Mouse (Mus musculus) heart, embryonic 15.5 days (tissue): ENCODE data around the gene Ano9. TPM values are rescaled to one million over a fixed set of nuclear protein-coding genes. Genes with fewer than 3 reads are reported as not detected.

Experiments used
- polyA plus RNA-seq: library from polyadenylated mRNA; unstranded; fragments of >200 nt; fragmentation: Nextera tagmentation; extraction: Ambion mirVana; gene quantifications from 2 replicates; pipeline ENCODE4 v1.2.1, GENCODE M21; 2015

Ano9 gene
- polyA plus RNA-seq, 1 experiment from 2014 or later: 0.16 TPM

Other genes with a start within 250 kb of the Ano9 start
- 154 and 179 TPM in 2 replicates for gene Psmd13, start 235.8 kb downstream of the Ano9 start, polyA plus RNA-seq
- gene Sirt3, start 235.5 kb downstream of the Ano9 start, polyA plus RNA-seq: 54.1 and 55.8 TPM in 2 replicates
- 309 and 515 TPM in 2 replicates for gene Cox8b, start 217.4 kb downstream of the Ano9 start, polyA plus RNA-seq
- 0.24 and 2.8 TPM in 2 replicates for gene Nlrp6, start 196.9 kb downstream of the Ano9 start, polyA plus RNA-seq
- gene Pgghg, start 176.4 kb downstream of the Ano9 start, polyA plus RNA-seq: 9.3 and 15.5 TPM in 2 replicates
- 1.6 and 2.5 TPM in 2 replicates for gene Ifitm5, start 167.5 kb downstream of the Ano9 start, polyA plus RNA-seq
- not detected in 2 replicates for gene Gm45717, start 161.9 kb downstream of the Ano9 start, polyA plus RNA-seq
- 459 and 624 TPM in 2 replicates for gene Ifitm2, start 161.8 kb downstream of the Ano9 start, polyA plus RNA-seq
- gene Ifitm1, start 150.6 kb downstream of the Ano9 start, polyA plus RNA-seq: 11.7 and 49.8 TPM in 2 replicates
- 103 and 212 TPM in 2 replicates for gene Ifitm3, start 107.0 kb downstream of the Ano9 start, polyA plus RNA-seq
- gene Ifitm6, start 99.9 kb downstream of the Ano9 start, polyA plus RNA-seq: 0.53 and 1.4 TPM in 2 replicates
- not detected in 2 replicates for gene Gm17387, start 88.7 kb downstream of the Ano9 start, polyA plus RNA-seq
- 1.0 and 2.0 TPM in 2 replicates for gene B4galnt4, start 56.7 kb downstream of the Ano9 start, polyA plus RNA-seq
- gene Pkp3, start 39.6 kb downstream of the Ano9 start, polyA plus RNA-seq: 0.97 and 5.9 TPM in 2 replicates
- gene Sigirr, start 17.2 kb downstream of the Ano9 start, polyA plus RNA-seq: 3.6 and 5.6 TPM in 2 replicates
- 51.9 and 56.5 TPM in 2 replicates for gene Ptdss2, start 4.6 kb upstream of the Ano9 start, polyA plus RNA-seq
- gene Rnh1, start 55.1 kb upstream of the Ano9 start, polyA plus RNA-seq: 86.6 and 111 TPM in 2 replicates
- 74.4 and 92.5 TPM in 2 replicates for gene Hras, start 76.2 kb upstream of the Ano9 start, polyA plus RNA-seq
- gene Lrrc56, start 76.4 kb upstream of the Ano9 start, polyA plus RNA-seq: 2.7 and 4.0 TPM in 2 replicates
- 0.23 and 0.58 TPM in 2 replicates for gene Lmntd2, start 96.3 kb upstream of the Ano9 start, polyA plus RNA-seq
- 11.4 and 18.4 TPM in 2 replicates for gene Rassf7, start 98.1 kb upstream of the Ano9 start, polyA plus RNA-seq
- gene Phrf1, start 111.0 kb upstream of the Ano9 start, polyA plus RNA-seq: 36.7 and 44.9 TPM in 2 replicates
- 3.0 and 6.5 TPM in 2 replicates for gene Irf7, start 148.7 kb upstream of the Ano9 start, polyA plus RNA-seq
- 0.05 TPM in 1 of 2 replicates, not detected in the other for gene Cdhr5, start 159.0 kb upstream of the Ano9 start, polyA plus RNA-seq
- 1.5 and 1.6 TPM in 2 replicates for gene Sct, start 161.3 kb upstream of the Ano9 start, polyA plus RNA-seq
- 0.18 and 0.22 TPM in 2 replicates for gene Drd4, start 174.2 kb upstream of the Ano9 start, polyA plus RNA-seq
- 29.4 and 42.1 TPM in 2 replicates for gene Deaf1, start 209.9 kb upstream of the Ano9 start, polyA plus RNA-seq
- 29.3 and 35.6 TPM in 2 replicates for gene Tmem80, start 209.9 kb upstream of the Ano9 start, polyA plus RNA-seq
- gene Eps8l2, start 221.1 kb upstream of the Ano9 start, polyA plus RNA-seq: 1.1 and 4.7 TPM in 2 replicates